Mouse (Mus musculus) thymus, adult 2 months (tissue): ENCODE data around the gene Mrps2. TPM values are rescaled to one million over a fixed set of nuclear protein-coding genes. Genes with fewer than 3 reads are reported as not detected.
A peak's percentile ranks its signal among the peaks of the same experiment; 100 is the strongest.

Source experiments
- DNase-seq: peaks from one replicate; pipeline ENCODE4 v3.0.0; 2021
- H3K27ac ChIP-seq: fragments of 200-500 bp; 2 replicates; pipeline ENCODE4 v1.5.1; 2012; ENCODE audit warnings: low read length, control low read depth; ENCODE audit not compliant: control insufficient read depth, insufficient read depth
- H3K27me3 ChIP-seq: fragments of 200-500 bp; 2 replicates; pipeline ENCODE4 v1.6.1; 2012; ENCODE audit warnings: mild to moderate bottlenecking, low read length, moderate library complexity, mixed read lengths; ENCODE audit not compliant: control insufficient read depth, insufficient read depth
- H3K36me3 ChIP-seq: fragments of 200-500 bp; 2 replicates; pipeline ENCODE4 v1.6.1; 2012; ENCODE audit warnings: mild to moderate bottlenecking, low read length, moderate library complexity; ENCODE audit not compliant: control insufficient read depth, insufficient read depth
- H3K4me1 ChIP-seq: fragments of 200-500 bp; replicated peaks from 2 replicates; pipeline ENCODE4 v1.6.1; 2012; ENCODE audit warnings: low read length; ENCODE audit not compliant: control insufficient read depth, insufficient read depth
- H3K4me3 ChIP-seq: fragments of 200-500 bp; 2 replicates; pipeline ENCODE4 v1.5.1; 2012; ENCODE audit warnings: mild to moderate bottlenecking, low read length, control low read depth, moderate library complexity; ENCODE audit not compliant: control insufficient read depth, insufficient read depth
- CTCF ChIP-seq: fragments of 200-500 bp; IDR thresholded peaks from 2 replicates; pipeline ENCODE4 v1.5.1; 2012; ENCODE audit warnings: mild to moderate bottlenecking, control low read depth, low read length, moderate library complexity, borderline replicate concordance; ENCODE audit not compliant: control insufficient read depth, poor library complexity, insufficient read depth; ENCODE audit errors: extremely low read depth
- POLR2A ChIP-seq: fragments of 200-500 bp; IDR thresholded peaks from 2 replicates; pipeline ENCODE4 v1.6.1; 2012; ENCODE audit warnings: mild to moderate bottlenecking, low read length, control low read depth, moderate library complexity; ENCODE audit not compliant: control insufficient read depth, poor library complexity, insufficient read depth; ENCODE audit errors: extremely low read depth
- WGBS: fragments of 180-500 bp; shearing (Covaris S2); methylation state at CpG from one replicate; pipeline ENCODE4 v1.1.7; 2018; 5-methylcytosine and 5-hydroxymethylcytosine counted together
- polyA plus RNA-seq: library from polyadenylated mRNA; depleted of rRNA; stranded (reverse); fragments of >200 nt; gene quantifications from 2 replicates; pipeline ENCODE4 v1.2.3, GENCODE M21; 2012; rRNA removed

Gene Mrps2
- polyA plus RNA-seq, 1 experiment: 50.7 TPM

- no peak for TF ChIP-seq POLR2A
- peak; percentile 86; the same call in 1 of the 2 replicates for TF ChIP-seq CTCF
- peak; percentile 65 for DNase-seq
- Histone ChIP-seq H3K4me3 (no peak overlapping the region), H3K4me1 (peaks cover 37% of the 10 kb centered on the region), H3K27me3 (no peaks in the 10 kb centered on the region; the same call in 1 of the 2 replicates), H3K36me3 (no peaks in the 10 kb centered on the region), H3K27ac (no peak overlapping the region)
- WGBS: 46% methylated on average over 5 of the region's 5 CpGs
Measured at GRCm38 (mm10) chr2:28517206-28517909, 49.5 kb downstream of the Mrps2 start.

GRCm38 (mm10) chr2:28518231-28518630 is 50.4 kb downstream of the Mrps2 start:
- Histone ChIP-seq H3K4me1 (peaks cover 32% of the 10 kb centered on the region), H3K27ac (no peak overlapping the region), H3K36me3 (no peaks in the 10 kb centered on the region), H3K4me3 (no peak overlapping the region), H3K27me3 (no peaks in the 10 kb centered on the region; the same call in 1 of the 2 replicates)
- WGBS: 30% methylated on average over 2 of the region's 2 CpGs
- no peak for TF ChIP-seq CTCF
- TF ChIP-seq POLR2A: no peak
- peak; percentile 17 for DNase-seq

GRCm38 (mm10) chr2:28520581-28520980 is 52.7 kb downstream of the Mrps2 start:
- H3K4me1 ChIP-seq: peaks cover 25% of the 10 kb centered on the region
- no peaks in the 10 kb centered on the region for H3K27me3 ChIP-seq
- no peak for DNase-seq
- H3K4me3 ChIP-seq: no peak overlapping the region
- WGBS: 89% methylated on average over 5 of the region's 5 CpGs
- no peak overlapping the region for H3K27ac ChIP-seq
- no peak for TF ChIP-seq POLR2A
- TF ChIP-seq CTCF: no peak
- no peaks in the 10 kb centered on the region for H3K36me3 ChIP-seq

Other genes starting within 250 kb of the Mrps2 start
- 1.2 and 1.3 TPM in 2 replicates for gene Ppp1r26, start 21.3 kb upstream of the Mrps2 start, polyA plus RNA-seq
- not detected in 2 replicates for gene 1700007K13Rik, start 1.7 kb upstream of the Mrps2 start, polyA plus RNA-seq
- gene Gbgt1, start 28.8 kb downstream of the Mrps2 start, polyA plus RNA-seq: 2.5 and 2.8 TPM in 2 replicates
- 0.47 and 0.61 TPM in 2 replicates for gene Gm10134, start 38.0 kb downstream of the Mrps2 start, polyA plus RNA-seq
- 45.4 and 51.6 TPM in 2 replicates for gene Ralgds, start 45.1 kb downstream of the Mrps2 start, polyA plus RNA-seq
- 0.42 and 0.49 TPM in 2 replicates for gene Cel, start 95.3 kb downstream of the Mrps2 start, polyA plus RNA-seq
- 33.7 and 34.5 TPM in 2 replicates for gene Gtf3c5, start 115.7 kb downstream of the Mrps2 start, polyA plus RNA-seq
- 1.8 and 2.0 TPM in 2 replicates for gene Gfi1b, start 153.9 kb downstream of the Mrps2 start, polyA plus RNA-seq
- gene Tsc1, start 173.2 kb downstream of the Mrps2 start, polyA plus RNA-seq: 24.7 and 25.3 TPM in 2 replicates
- gene Spaca9, start 231.7 kb downstream of the Mrps2 start, polyA plus RNA-seq: 1.6 and 2.5 TPM in 2 replicates
- gene Ak8, start 232.1 kb downstream of the Mrps2 start, polyA plus RNA-seq: 0.75 and 0.89 TPM in 2 replicates